Mouse (Mus musculus) forebrain, postnatal 0 days (tissue): Measurements from ENCODE around the gene Ip6k2. TPM values are rescaled to one million over a fixed set of nuclear protein-coding genes. Genes with fewer than 3 reads are reported as not detected.

Experiments used
- ATAC-seq: fragments of 200-750 bp; cut with Nextera tagmentation; 2 replicates; pipeline ENCODE4 v1.8.0; 2017; ENCODE audit warnings: mild to moderate bottlenecking, moderate library complexity
- DNase-seq: peaks from one replicate; pipeline ENCODE4 v3.0.0-alpha.2; 2015
- H3K27ac ChIP-seq: fragments of 300-500 bp; sonication (generic); 2 replicates; pipeline ENCODE4 v1.5.1; 2014; ENCODE audit warnings: low read depth, mild to moderate bottlenecking, antibody characterized with exemption, low read length, moderate library complexity, mixed read lengths
- H3K27me3 ChIP-seq: fragments of 300-500 bp; sonication (generic); 2 replicates; pipeline ENCODE4 v1.6.1; 2014; ENCODE audit warnings: mild to moderate bottlenecking, low read length, mixed read lengths; ENCODE audit not compliant: insufficient read depth
- H3K36me3 ChIP-seq: fragments of 300-500 bp; sonication (generic); 2 replicates; pipeline ENCODE4 v1.6.1; 2014; ENCODE audit warnings: mild to moderate bottlenecking, moderate library complexity; ENCODE audit not compliant: insufficient read depth
- H3K4me1 ChIP-seq: fragments of 300-500 bp; sonication (generic); 2 replicates; pipeline ENCODE4 v1.6.1; 2014; ENCODE audit warnings: antibody characterized with exemption; ENCODE audit not compliant: insufficient read depth
- H3K4me2 ChIP-seq: fragments of 300-500 bp; sonication (generic); 2 replicates; pipeline ENCODE4 v1.6.1; 2014; ENCODE audit warnings: low read depth, mild to moderate bottlenecking, moderate library complexity
- H3K4me3 ChIP-seq: fragments of 300-500 bp; sonication (generic); 2 replicates; pipeline ENCODE4 v1.5.1; 2014; ENCODE audit warnings: low read depth, low read length, mixed read lengths
- H3K9ac ChIP-seq: fragments of 300-500 bp; sonication (generic); 2 replicates; pipeline ENCODE4 v1.6.1; 2014; ENCODE audit warnings: mild to moderate bottlenecking
- H3K9me3 ChIP-seq: fragments of 300-500 bp; sonication (generic); 2 replicates; pipeline ENCODE4 v1.6.1; 2016; ENCODE audit warnings: low read length
- CTCF ChIP-seq: sonication (generic); IDR thresholded peaks from 2 replicates; pipeline ENCODE4 v1.5.1; 2016; ENCODE audit warnings: antibody characterized with exemption, control low read depth, low read depth
- WGBS: fragments of 180-500 bp; shearing (Covaris S2); extraction: QIAGEN DNeasy Blood & Tissue Kit; methylation state at CpG from one replicate; pipeline ENCODE4 v1.1.7; 2014; 5-methylcytosine and 5-hydroxymethylcytosine counted together
- polyA plus RNA-seq: library from polyadenylated mRNA; unstranded; fragments of >200 nt; fragmentation: Nextera tagmentation; extraction: Ambion mirVana; gene quantifications from 2 replicates; pipeline ENCODE4 v1.2.1, GENCODE M21; 2015
- total RNA-seq: library from RNA; depleted of rRNA; stranded (reverse); fragments of >200 nt; gene quantifications from 2 replicates; pipeline ENCODE4 v1.2.3, GENCODE M21; 2014

Ip6k2 gene
- total and polyA plus RNA-seq, 2 experiments from 2014 or later, result 140 to 218 TPM

DNA sequence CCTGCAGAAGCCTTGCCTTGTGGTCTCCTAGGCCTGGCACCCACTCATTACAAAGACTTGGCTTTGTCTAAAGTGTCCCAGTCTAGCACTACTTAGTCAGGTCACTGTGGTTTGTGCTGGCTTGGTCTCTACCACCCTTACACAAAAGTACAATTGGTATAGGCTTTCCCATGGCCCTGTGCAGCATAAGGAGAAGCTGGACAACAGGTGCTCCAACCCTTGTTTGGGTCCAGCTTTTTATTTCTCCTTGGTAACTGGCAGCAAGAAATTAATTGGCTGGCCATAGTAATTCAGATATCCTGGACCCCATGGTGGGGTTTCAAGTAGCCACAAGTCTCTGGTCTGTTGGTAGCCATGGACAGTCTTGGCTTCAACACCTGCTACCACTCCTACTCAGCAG, 22.8 kb downstream of the Ip6k2 start:
- H3K27ac ChIP-seq, result no peak overlapping the region
- no peak for TF ChIP-seq CTCF
- H3K4me3 ChIP-seq, result no peak overlapping the region
- H3K4me1 ChIP-seq, result 0 out of 2 replicates have a peak, but pooled peaks cover 4% of the 10 kb centered on the region
- H3K36me3 ChIP-seq, result peaks cover 52% of the 10 kb centered on the region
- H3K27me3 ChIP-seq, result no peaks in the 10 kb centered on the region
- DNase-seq, result no peak
- H3K9ac ChIP-seq, result no peak overlapping the region
- no peaks in the 10 kb centered on the region for H3K9me3 ChIP-seq
- no peak overlapping the region for H3K4me2 ChIP-seq
- ATAC-seq, result no peak

DNA sequence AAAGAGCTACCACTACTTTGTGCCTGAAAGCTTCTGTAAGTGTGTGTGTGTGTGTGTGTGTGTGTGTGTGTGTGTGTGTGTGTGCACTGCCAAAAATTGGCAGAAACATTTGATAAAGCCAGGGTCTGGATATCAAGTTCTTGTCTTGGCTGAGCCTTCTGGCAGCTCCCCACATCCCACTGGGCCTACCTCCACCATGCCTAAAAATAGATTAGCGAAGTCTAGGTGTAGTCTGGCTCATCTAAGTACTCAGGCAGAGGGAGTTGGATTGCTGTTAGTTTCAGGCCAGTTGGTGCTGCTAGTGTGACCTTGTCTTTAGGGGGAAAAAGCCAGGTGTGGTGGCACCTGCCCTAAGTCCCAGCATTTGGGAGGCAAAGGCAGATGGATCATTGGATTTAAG, 23.2 kb downstream of the Ip6k2 start:
- no peak for TF ChIP-seq CTCF
- H3K27ac ChIP-seq, result no peak overlapping the region
- ATAC-seq, result no peak
- H3K4me2 ChIP-seq, result no peak overlapping the region
- H3K4me1 ChIP-seq, result 0 out of 2 replicates have a peak, but pooled peaks cover 4% of the 10 kb centered on the region
- no peak overlapping the region for H3K9ac ChIP-seq
- H3K27me3 ChIP-seq, result no peaks in the 10 kb centered on the region
- 63% methylated on average over 1 of the region's 1 CpGs for WGBS
- H3K9me3 ChIP-seq, result no peaks in the 10 kb centered on the region
- DNase-seq, result no peak
- no peak overlapping the region for H3K4me3 ChIP-seq
- peaks cover 57% of the 10 kb centered on the region for H3K36me3 ChIP-seq

DNA sequence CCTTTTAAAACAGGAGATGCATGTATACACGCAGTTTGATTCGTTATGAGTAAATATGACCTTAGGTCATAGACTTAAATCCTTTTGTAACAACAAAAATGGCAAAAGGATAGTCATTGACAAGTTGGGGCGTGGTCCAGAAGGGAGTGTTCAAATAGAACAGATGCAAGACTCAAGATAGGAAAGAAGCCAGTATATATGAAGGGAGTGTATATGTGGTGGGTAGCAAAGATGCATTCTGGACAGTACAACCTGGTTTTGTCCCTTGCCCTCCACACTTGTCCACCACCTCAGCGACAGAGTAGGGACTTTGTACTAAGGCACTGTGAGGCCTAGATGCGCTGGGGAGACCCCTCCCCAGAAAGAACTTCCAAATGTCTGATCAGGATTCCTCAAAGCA, 24.1 kb downstream of the Ip6k2 start:
- H3K4me1 ChIP-seq, result 0 out of 2 replicates have a peak, but pooled peaks cover 4% of the 10 kb centered on the region
- H3K9me3 ChIP-seq, result no peaks in the 10 kb centered on the region
- H3K36me3 ChIP-seq, result peaks cover 61% of the 10 kb centered on the region
- TF ChIP-seq CTCF, result no peak
- no peaks in the 10 kb centered on the region for H3K27me3 ChIP-seq
- H3K9ac ChIP-seq, result no peak overlapping the region
- DNase-seq, result no peak
- 75% methylated on average over 5 of the region's 5 CpGs for WGBS
- no peak overlapping the region for H3K4me2 ChIP-seq
- H3K4me3 ChIP-seq, result no peak overlapping the region
- H3K27ac ChIP-seq, result no peak overlapping the region
- ATAC-seq, result no peak

DNA sequence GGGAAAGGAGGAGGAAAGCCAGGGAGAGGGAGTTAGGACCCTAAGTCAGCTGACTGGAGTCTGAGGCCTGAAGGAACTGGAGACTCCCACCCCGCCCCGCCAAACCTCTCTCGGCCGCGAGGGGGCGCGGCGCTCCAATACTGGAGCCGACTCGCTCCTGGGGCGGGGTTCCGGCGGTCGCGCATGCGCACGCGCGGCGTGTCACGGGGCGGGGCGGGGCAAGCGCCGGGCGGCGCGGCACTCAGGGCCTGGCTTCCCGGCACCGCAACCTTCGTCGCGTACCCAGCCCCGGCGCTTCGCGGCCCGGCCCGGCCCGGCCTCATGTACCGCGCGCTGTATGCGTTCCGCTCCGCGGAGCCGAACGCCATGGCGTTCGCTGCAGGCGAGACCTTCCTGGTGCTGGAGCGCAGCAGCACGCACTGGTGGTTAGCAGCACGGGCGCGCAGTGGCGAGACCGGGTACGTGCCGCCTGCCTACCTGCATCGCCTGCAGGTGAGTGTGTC, 24.6 kb downstream of the Ip6k2 start, which contains the start of gene Nckipsd:
Nckipsd (plus strand) TSS at position 206 of the 503 bp plus-strand sequence.
- 0 out of 2 replicates have a peak, but pooled peaks cover 4% of the 10 kb centered on the region for H3K4me1 ChIP-seq
- H3K9me3 ChIP-seq, result no peaks in the 10 kb centered on the region
- DNase-seq (peak; percentile 97), ATAC-seq (peak; percentile 91)
- peak within 1 kb of the TSS; percentile 86 for H3K4me2 ChIP-seq
- 2% methylated on average over 56 of the region's 62 CpGs for WGBS
- H3K27me3 ChIP-seq, result no peaks in the 10 kb centered on the region
- H3K4me3 ChIP-seq, result peak within 1 kb of the TSS; percentile 82
- H3K36me3 ChIP-seq, result peaks cover 63% of the 10 kb centered on the region
- H3K27ac ChIP-seq, result peak within 1 kb of the TSS; percentile 75
- H3K9ac ChIP-seq, result peak within 1 kb of the TSS; percentile 83
- TF ChIP-seq CTCF, result peak; percentile 81

DNA sequence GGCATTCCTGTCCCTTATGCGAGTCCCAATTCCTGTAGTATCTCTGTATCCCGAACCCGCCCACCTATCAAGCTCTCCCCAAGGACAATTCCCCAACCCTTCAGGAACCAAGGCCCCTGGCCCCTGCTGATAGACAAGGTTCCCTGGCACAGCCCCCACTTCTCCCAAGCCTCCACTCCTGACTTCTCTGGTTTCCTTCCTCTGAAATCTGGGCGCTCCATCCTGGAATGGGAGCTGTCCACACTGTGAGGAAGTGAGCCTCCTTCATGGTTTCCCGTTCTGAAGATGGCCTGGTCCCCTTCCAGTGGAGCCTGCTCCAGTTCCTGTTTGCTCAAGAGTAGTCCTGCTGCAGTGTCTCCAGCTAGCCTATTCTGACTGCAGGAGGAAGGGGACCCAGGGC, 25.6 kb downstream of the Ip6k2 start:
- peak overlapping the region; percentile 83 for H3K9ac ChIP-seq
- H3K4me3 ChIP-seq, result peak overlapping the region; percentile 82
- peaks cover 64% of the 10 kb centered on the region for H3K36me3 ChIP-seq

DNA sequence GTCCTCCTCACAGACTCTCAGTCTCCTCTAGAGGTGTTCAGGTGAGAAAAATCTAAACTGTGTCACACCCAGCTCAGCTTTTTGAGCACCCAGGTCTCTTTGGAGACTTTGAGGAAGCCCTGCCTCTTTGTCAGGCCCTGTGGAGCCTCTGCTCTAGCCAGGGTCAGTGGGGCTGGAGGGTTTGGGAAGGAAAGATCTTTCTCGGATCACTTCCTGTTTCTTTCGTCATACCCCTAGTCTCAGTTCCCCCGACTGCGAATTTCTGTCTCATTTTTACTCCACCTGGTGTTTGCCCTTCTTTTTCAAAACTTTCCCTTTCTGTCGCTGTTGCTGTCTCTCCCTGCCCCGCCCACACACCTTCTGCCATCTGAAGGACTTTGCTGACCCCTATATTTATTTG, 26.1 kb downstream of the Ip6k2 start:
- no peaks in the 10 kb centered on the region for H3K9me3 ChIP-seq
- TF ChIP-seq CTCF, result no peak
- no peak overlapping the region for H3K4me3 ChIP-seq
- DNase-seq (no peak), ATAC-seq (no peak)
- no peak overlapping the region for H3K27ac ChIP-seq
- H3K36me3 ChIP-seq, result peaks cover 64% of the 10 kb centered on the region
- H3K4me2 ChIP-seq, result no peak overlapping the region
- WGBS, result 87% methylated on average over 6 of the region's 6 CpGs
- no peaks in the 10 kb centered on the region for H3K27me3 ChIP-seq
- no peak overlapping the region for H3K9ac ChIP-seq
- H3K4me1 ChIP-seq, result 0 out of 2 replicates have a peak, but pooled peaks cover 4% of the 10 kb centered on the region

More for the DNA sequence above, 25.6 kb downstream of the Ip6k2 start:
- Histone ChIP-seq H3K27me3 (no peaks in the 10 kb centered on the region), H3K9me3 (no peaks in the 10 kb centered on the region), H3K4me1 (0 out of 2 replicates have a peak, but pooled peaks cover 4% of the 10 kb centered on the region), H3K27ac (no peak overlapping the region), H3K4me2 (peak overlapping the region; percentile 86)
- TF ChIP-seq CTCF, result no peak
- WGBS, result 59% methylated on average over 5 of the region's 5 CpGs
- ATAC-seq (no peak), DNase-seq (no peak)

DNA sequence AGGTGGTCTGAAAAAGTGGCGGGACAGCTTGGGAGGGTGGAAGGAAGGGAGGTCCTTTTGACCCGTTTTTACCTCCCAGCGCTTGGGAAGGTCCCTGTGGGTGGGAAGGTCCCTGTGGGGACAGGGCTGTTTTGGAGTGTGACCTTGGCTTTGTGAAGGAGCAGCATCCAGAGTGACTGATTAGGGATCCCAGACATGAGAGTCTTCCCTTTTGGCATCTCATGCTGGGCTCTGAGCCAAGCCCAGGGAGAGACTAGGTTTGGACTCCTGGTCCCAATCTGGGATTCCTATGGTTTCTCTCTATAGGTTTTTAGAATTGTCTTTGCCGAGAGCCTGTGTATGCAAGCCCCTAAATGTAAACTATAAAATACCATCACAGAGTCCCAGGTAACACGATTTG, 26.9 kb downstream of the Ip6k2 start:
- Histone ChIP-seq H3K27me3 (no peaks in the 10 kb centered on the region), H3K4me1 (0 out of 2 replicates have a peak, but pooled peaks cover 4% of the 10 kb centered on the region), H3K36me3 (peaks cover 64% of the 10 kb centered on the region), H3K4me2 (no peak overlapping the region), H3K9me3 (no peaks in the 10 kb centered on the region), H3K9ac (no peak overlapping the region), H3K27ac (no peak overlapping the region), H3K4me3 (no peak overlapping the region)
- ATAC-seq (no peak), DNase-seq (no peak)
- 79% methylated on average over 5 of the region's 5 CpGs for WGBS
- TF ChIP-seq CTCF, result no peak
